Mouse (Mus musculus) right cerebral cortex, postnatal 10 days (tissue): ENCODE results near the gene Ubqln3.

Source experiments
- DNase-seq, 2 experiments: peaks; one replicate each; pipeline ENCODE4 v3.0.0; 2021; ENCODE audit warnings: low spot score in 2 of 2

The Ubqln3 gene

DNA sequence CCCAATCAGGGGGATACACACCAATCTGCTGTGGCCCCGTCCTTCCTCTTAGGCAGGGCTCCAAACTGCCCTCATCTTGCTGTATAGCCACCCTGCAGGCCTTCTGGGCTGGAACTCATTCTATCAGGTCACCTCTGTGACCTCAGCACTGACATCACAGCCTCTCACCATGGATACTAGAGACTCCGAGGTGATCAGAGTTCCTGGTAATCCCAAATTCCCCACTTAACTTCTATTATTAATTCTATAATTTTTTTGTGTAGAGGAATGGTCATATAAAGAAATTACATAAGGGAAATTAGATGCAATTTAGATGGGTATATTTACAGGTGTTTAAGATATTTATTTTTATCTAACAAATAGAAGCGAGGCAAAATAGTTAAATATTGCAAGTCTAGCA is at the start of gene Ubqln3:
Ubqln3 (minus strand) TSS at position 101 of the 400 bp plus-strand sequence.
- DNase-seq: no peak

DNA sequence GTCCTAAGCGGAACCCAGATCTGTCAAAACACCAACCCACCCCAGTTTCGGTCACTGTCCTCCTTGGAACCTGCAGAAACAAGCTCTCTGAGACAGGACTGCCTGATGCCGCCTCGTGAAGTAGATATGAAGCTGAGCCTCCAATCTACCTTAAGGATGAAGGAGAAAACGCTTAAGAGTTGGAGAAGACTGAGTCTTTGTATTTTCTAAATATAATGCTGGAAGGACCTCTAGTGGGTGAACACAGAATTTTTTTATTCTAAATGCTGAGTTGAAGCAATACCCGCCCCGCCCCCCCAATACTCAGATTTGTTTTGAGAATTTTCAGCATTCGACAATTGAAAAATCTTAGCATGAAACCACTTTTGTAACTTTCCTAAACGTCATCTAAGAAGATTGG is 48.2 kb upstream of the Ubqln3 start:
- DNase-seq: no peak

DNA sequence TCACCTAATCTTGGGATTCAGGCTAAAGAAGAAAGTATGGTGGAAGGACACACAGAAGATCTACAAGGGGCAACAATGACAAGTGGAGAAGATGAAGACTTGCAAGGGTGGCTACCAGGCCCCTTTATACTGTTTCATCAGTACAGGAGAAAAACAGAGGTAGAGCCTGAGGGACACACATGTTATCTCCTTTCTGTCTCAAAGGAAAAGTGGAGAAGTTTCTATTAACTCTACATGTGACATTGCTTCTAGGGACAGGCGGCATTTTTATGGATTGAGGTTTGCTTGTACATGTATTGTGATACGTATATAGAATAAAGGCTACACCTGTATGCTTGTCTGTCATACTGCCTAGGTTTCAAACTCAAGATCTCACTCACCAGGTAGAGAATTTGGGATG is 40.2 kb upstream of the Ubqln3 start, which contains the start of gene Olfr648:
Olfr648 (minus strand) TSS at position 101 of the 400 bp plus-strand sequence.
- no peak for DNase-seq

DNA sequence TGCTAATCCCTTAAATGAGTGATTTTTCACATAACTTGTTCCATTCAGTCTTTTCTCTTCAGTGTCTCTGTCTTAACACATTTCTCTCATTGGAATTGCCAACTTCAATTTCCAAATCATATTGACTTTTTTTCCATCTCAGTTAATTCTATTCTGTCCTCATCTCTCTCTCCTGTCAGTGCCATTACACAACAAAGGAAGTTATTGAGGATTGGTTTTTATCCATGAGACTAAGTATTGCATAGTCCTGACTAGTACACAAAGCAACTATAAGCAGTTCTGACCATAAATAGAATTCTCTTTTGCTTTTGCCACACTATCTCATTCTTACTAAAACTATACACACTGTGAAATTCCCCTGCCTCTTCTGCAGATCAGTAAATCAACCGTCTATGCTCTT is 36.0 kb upstream of the Ubqln3 start:
- no peak for DNase-seq

DNA sequence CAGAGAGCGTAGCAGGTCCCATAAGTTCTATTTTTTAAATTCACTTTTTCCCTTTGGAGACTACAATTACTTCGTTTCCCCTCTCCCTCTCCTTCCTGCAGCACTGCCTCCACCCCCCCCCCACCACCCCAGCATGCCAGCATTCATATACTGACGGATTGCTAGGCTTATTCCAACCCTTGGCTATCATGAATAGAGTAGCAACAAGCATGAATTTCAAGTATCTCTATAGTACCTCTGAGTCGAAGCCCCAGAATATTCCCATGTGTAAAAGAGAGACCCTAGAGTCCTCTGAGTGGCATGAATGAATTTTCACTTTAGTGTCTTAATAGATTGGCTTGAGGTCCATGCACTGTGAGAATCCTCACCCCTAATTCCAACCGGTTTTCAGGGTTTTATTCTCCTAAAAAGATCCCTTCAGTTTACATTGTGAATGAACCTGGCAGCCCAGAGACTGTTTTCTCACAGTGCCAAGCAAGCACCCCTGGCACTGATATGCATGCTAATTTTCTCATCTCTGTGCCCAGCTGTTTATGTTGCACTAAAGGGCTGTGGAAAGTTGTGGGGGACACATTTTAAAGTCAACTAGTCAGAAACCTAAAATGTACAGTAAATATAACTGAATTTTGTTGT is 35.5 kb upstream of the Ubqln3 start:
- DNase-seq: no peak

DNA sequence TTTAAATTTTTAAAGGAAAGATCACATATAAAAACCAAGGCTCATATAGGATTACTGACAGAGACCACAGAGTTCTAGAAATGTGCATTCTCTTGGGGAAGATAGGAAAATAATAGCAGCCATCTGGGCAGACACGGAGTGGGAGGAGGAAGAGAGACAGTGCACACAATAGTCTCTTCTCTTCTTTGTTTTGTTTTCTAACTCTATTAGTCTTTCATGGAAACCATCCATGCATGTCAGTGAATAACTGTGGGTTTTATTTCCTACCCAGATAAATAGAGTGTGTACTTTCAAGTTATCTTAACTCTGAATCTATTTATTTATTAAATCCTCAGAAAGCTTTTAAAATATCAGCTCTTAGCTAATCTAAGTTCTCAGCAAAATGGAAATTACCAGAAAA is 32.0 kb upstream of the Ubqln3 start:
- DNase-seq: no peak

DNA sequence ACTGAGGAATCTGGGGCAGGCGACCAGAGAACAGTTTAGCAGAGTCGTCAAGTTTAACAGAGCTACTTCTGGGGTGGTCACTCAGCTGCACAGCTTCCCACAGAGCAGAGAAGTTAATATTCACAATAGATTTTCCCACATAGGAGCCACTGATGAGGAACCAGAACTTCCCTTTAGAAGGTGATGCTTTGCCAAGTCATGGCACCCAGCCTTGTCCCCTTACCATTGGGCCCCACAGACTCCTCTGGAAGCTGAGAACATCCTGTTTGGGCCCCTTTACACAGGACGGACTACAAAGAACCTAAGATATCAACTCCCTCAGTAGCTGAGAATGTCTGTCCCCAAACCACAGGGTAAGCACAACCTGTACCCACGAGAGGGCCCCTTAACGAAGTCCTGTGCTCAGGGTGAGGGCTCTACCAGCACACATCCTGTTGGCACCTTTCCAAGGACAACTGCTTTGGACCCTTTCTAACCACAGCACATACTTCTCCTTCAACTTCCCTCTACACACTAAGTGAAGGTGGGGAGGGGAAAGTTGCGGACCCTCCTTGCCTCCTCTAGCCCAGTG is 26.6 kb upstream of the Ubqln3 start:
- DNase-seq: peak in 1 of 2 experiments; percentile 22

DNA sequence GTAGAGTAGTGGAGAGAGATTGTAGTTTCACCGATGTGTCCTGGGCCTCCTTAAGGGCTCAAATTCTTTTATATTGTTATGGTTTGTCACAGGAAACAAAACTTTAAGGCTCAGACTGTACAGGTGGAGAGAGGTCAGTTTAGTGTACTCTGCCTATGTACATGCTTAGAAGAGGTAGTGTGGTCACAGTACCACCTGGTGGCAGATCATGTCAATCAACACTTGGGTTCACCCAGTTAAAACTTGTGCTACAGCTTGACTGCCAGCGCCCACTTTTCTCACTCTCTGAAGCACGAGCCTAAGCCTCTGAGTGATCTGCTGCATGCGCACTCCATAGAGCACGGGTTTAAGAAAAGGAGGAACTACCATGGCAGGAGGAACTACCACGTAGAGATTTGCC is 24.0 kb upstream of the Ubqln3 start:
- no peak for DNase-seq

DNA sequence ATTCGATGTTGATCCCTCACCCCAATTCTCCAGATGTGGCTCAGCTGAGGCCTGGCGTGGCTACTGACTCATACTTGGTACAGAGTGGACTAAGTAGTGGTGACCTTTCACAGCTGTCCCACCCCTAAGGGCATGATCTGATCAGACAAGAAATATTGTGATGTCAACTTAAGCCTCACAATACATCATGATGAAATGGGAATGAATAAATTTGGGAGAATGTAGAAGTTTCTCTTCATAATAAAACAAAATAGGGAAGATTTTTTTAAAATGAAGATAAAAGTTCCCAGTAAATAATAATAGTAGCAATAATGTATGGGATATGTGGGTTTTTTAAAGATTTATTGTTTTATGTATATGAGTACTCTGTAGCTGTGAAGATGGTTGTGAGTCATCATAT is 7.4 kb upstream of the Ubqln3 start, which contains the start of gene Ubqlnl:
Ubqlnl (minus strand) TSS at position 101 of the 400 bp plus-strand sequence.
- no peak for DNase-seq

DNA sequence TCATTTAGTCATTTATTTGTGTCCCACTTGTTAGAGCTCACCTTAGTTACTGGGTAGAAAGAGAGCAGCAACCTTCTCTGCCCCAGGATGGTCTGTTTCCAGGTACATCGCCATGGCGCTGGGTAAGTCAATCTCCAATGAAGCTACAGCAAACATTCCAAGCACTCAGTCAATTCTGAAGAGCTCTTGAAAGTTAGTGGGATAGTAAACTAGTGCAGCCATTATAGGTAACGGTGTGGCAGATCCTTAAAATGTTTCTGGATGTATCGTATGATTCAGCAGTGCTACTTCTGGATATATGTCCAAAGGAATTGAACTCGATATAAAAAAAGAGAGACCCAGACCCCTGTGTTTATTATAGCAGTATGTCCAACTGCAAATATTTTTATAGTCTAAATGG is 5.8 kb downstream of the Ubqln3 start, which contains the start of gene Olfr643:
Olfr643 (minus strand) TSS at position 101 of the 400 bp plus-strand sequence.
- no peak for DNase-seq

DNA sequence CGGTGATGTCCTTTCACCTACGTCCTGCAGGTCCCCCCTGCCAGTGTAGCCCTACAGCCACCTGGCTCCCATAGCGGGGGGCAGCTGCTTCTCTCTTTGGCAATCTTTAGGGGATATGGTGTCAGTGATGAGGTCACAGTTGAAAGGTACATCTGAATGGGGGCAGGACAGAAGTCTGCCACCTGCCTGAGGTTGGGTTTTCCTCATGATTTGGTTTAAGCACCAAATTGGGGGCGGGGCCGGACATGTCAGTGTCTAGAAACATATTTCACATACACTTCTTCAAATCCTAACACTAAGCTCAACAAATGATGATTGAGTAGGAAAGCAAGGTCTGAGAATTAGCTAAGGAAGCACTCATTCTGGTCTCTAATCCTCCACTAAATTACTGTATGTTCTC is 13.4 kb downstream of the Ubqln3 start, which contains the start of gene Ubqln5:
Ubqln5 (minus strand) TSS at position 101 of the 400 bp plus-strand sequence.
- no peak for DNase-seq

DNA sequence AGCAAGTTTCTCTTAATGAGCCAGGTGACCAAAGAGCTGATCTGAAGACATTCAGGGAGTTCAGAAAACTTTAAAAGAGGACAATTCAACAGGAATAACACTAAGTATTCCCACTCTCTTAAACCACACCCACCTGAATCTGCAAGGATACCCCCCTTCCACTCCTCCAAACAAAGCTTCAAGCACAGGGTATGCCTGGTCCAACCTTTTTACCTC is 38.4 kb downstream of the Ubqln3 start, which contains the start of gene Olfr646:
Olfr646 (plus strand) TSS at position 117 of the 216 bp plus-strand sequence.
- no peak for DNase-seq

DNA sequence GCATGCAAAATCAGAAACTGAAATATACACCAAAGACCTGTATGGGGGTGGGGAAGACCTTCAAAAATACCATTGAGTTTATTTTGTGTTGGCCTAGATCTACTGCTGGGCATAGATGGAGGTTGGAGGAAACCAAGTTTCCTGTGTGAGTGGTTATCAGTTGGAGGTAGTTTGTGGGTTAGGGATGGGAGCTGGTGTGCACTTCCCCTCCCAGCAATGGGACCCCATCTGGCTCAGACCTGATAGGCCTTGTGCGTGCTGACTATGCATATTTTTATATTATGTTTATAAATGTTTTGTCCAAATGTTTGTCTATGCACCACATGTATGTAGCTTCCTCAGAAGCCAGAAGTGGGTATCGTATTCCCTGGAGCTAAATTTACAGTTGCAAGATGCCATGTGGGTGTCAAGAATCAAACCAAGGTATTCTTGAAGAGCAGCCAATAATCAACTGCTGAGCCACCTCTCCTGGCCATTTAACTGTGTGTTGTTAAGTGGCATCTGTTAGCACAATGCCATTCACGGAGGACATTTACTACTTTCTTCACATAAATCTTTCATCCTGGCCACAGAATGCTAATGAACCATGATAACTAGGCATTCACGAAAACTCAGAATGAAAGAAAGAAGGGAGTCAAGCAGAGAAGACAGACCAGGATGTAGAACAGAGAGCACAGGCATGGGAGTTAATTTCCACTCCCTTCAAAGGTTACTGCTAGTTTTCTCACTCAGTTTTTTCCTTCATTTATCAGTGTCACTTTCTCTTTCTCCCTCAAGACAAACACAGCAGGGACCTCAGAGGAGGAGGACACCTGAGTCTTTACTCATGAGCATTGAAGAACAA is 38.9 kb downstream of the Ubqln3 start:
- no peak for DNase-seq
